Mouse (Mus musculus) neural tube, postnatal 0 days (tissue): ENCODE measurements around the gene Cort. TPM values are rescaled to one million over a fixed set of nuclear protein-coding genes. Genes with fewer than 3 reads are reported as not detected.

Source experiments
- polyA plus RNA-seq: library from polyadenylated mRNA; unstranded; fragments of >200 nt; fragmentation: Nextera tagmentation; extraction: Ambion mirVana; gene quantifications from 2 replicates; pipeline ENCODE4 v1.2.1, GENCODE M21; 2015

Gene Cort
- polyA plus RNA-seq: 0.73 and 0.88 TPM in 2 replicates

GRCm38 (mm10) chr4:149126663-149127062 lies at the start of gene Cort:
TSS of gene Cort (minus strand) at chr4:149126763.

DNA sequence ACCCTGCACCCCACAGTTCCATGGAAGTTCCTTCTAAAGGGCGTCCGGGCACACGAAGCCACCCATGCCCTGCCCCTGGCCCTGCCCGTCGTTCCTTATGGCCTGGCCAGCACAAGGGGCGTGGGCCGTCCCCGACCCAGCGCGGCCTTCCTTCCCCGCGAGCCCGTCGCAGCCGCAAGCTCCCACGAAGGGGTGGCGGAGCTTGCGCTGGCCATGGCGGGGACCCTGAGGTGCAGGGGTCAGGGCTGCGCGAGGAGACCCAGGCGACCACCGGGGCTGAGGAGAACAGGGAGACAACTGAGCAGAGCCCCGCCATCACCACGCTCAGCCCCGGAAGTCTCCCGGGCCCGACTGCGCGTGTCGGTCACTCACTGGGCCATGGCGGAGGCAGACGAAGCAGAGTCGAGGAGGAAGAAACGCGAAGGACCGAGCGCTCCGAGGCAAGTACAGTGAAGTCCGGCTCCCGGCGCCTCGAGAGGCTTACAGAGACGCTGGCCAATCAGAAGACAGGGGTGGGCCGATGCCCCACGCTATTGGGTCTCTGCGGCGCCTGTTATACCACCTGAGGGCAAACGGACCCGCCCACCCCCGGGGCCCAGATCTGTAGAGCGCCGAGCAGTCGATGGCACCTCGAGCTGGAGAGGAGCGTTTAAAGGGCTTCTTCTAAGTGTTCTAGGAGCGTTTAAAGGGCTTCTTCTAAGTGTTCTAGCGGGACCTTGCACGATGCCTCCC lies 39.8 kb upstream of the Cort start, which contains the start of gene Pgd:
Gene Pgd (minus strand): TSS at position 557 of the 732 bp plus-strand sequence.

DNA sequence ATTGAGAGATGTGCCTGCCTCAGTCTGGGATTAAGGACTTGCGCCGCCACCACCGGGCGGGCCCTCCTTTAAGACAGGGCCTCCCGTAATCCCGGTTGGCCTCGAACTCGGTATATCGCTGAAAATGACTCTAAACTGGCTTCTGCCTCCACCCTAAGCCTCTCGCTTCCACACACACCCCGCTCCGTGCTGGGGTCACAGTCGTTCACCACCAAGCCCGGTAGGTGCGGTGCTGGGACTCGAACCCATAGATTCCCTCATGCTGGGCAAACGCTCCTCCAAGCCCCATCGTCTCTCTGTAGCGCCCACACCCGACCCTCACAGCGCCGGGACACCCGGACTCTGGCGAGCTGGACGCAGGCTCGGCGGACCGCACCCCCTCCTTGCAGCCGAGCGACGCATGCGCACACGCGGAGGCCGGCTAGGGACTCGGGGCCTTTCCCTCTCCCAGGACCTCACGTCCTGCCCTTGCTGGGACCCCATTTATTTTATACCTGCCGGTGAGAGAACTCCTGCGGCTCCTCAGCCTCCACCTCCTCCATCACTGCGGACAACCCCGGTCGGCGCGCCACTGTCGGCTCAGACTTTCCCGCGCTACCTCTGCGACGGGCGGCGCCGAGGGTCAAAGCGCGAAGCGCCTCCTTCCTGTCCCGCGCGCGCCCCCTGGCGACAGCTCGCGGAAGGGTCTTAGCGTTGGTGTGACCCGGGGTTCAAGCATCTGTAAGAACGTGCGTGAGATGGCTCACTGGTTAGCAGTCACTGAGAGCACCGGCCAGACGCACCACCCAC lies 10.6 kb upstream of the Cort start, which contains the start of gene Cenps:
Gene Cenps (minus strand): TSS at position 648 of the 789 bp plus-strand sequence.

GRCm38 (mm10) chr4:149103875-149104561 lies 22.5 kb downstream of the Cort start, which contains the start of gene Dffa:
TSS of gene Dffa (plus strand) at chr4:149104146.

DNA sequence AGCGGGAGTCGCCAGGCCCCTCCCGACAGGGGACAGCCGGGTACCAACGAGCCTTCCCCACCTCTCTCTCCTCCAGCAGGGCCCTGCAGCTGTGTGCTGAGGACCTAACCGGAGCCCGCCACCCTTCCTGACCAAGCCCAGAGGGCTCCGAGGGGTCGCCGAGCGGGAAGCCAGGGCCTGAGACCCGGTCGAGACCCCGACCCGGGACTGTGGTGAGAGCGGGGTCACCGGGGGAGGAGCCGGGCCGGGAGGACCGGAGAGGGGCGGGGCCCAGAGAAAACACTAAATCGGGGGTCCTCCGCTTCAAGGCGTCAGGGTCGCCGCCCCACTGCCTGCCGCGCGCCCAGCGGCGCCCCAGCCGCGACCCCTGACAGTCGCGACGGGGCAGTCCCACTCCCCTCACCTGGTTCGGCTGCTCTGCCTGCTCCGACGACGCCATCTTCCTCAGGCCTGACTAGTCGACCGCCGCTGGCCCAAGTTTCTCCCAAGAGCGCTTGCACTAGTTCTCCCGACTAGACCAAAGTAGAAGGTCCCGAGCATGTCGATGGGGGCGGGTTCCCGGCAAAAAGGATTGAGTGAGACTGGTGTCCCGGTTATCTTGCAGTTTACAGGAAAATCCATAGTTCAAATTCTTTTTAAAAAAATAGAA lies 27.1 kb downstream of the Cort start, which contains the start of gene Pex14:
Gene Pex14 (minus strand): TSS at position 508 of the 649 bp plus-strand sequence.

Other genes with a start within 250 kb of the Cort start
- 55.4 and 61.6 TPM in 2 replicates for gene Pex14, start 26.9 kb downstream of the Cort start, polyA plus RNA-seq
- 28.6 and 29.1 TPM in 2 replicates for gene Dffa, start 22.6 kb downstream of the Cort start, polyA plus RNA-seq
- 13.1 and 13.6 TPM in 2 replicates for gene Cenps, start 10.9 kb upstream of the Cort start, polyA plus RNA-seq
- 93.4 and 95.2 TPM in 2 replicates for gene Pgd, start 40.0 kb upstream of the Cort start, polyA plus RNA-seq
- gene Kif1b, start 180.9 kb upstream of the Cort start, polyA plus RNA-seq: 195 and 208 TPM in 2 replicates